Mouse (Mus musculus) cerebellum, adult (tissue): ENCODE measurements around the gene Prss28.

Source experiments
- ATAC-seq: cut with Nextera tagmentation; 2 replicates; pipeline ENCODE4 v1.9.2; 2017; ENCODE audit warnings: mild to moderate bottlenecking, moderate library complexity, mixed read lengths; ENCODE audit not compliant: insufficient number of reproducible peaks, low FRiP score, low TSS enrichment

Prss28 gene

GRCm38 (mm10) chr17:25340003-25340402 lies 31.6 kb downstream of the Prss28 start:
- no peak for ATAC-seq

- ATAC-seq, result no peak
These were observed 33.0 kb downstream of the Prss28 start for GRCm38 (mm10) chr17:25341490-25341889.

GRCm38 (mm10) chr17:25345462-25345861 lies 37.0 kb downstream of the Prss28 start, which contains the start of gene Tpsab1:
TSS of gene Tpsab1 (minus strand) at chr17:25345562.
- no peak for ATAC-seq

- ATAC-seq, result no peak
These were observed 52.8 kb downstream of the Prss28 start for GRCm38 (mm10) chr17:25361291-25361690.
